Mouse (Mus musculus) MEL-GATA-1-ER (cell line): ENCODE measurements around the gene Lrrc55.
"Not testable (repeated sequence)": the region's sequence is repeated elsewhere in the genome, so short reads cannot be mapped to it uniquely, and the experiment has no call there.

Experiments
- DNase-seq: peaks from one replicate; pipeline ENCODE4 v3.0.0-alpha.2; 2012; ENCODE audit warnings: low read depth; ENCODE audit errors: extremely low read depth

Lrrc55 gene

DNA sequence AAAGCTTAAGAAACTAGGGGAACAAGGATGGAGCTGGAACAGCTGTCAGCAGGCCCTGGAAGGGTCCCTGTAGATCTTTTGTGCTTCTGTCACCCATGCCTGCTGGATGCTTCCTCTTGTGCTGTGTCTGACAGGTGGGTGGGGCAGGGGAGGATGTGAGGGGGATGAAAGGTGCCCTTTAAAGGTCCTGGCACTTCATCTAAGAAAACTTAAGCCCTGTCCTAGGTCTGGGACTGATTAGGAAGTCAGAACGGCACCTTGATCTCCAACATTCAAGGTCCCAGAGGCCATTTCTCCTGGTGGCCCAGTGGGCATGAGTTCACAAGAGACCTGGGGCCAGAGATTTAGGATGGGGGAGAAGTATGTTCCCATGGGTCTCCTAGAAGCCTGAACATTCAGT, at the start of gene Lrrc55:
Lrrc55 (minus strand) TSS at position 297 of the 400 bp plus-strand sequence.
- no peak for DNase-seq

DNA sequence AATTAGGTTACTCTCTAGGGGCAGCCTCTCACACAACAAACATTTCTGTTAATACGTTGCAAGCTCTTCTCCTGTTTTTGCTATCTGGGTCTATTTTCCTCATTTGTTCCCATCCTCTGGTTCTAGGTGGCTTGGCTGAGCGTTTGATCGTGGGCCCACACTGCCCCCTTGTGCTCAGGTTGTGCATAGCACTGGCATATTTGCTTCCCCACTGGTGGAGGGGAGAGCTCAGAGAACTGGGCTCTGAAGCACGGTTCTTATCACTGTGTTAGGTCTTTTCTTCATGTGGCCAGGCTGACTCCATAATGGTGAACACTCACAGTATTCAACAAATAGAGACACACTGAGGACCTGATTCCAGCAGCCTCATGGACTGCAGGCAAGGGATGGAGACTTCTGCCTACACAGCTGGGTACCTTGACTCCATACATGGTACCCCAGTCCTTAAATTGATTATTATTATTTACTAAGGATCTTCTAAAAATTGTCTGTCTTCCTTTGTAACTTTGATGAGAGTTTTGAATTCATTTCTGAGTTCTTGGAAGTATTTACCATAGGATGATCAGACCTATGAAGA, 49.6 kb upstream of the Lrrc55 start:
- DNase-seq: peak; percentile 15

DNA sequence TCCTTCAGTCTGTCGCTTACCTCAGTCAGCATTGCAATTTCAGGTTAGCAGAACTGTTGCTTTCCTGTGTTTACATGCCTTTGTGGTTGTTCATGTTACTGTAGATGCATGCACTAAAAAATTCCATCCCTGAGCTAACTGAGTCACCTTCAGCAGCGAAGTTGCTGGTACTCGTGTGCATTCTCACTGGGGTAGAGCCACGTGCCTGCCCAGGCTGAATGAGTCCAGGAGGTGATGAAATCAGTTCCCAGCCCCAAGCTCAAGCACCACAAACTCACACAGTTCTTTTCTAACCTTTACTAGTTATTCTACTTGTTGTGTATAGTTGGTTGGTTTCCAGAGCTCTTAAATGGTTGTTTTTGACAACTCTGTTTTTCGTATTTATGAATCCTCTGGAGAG, 48.7 kb upstream of the Lrrc55 start:
- no peak for DNase-seq

DNA sequence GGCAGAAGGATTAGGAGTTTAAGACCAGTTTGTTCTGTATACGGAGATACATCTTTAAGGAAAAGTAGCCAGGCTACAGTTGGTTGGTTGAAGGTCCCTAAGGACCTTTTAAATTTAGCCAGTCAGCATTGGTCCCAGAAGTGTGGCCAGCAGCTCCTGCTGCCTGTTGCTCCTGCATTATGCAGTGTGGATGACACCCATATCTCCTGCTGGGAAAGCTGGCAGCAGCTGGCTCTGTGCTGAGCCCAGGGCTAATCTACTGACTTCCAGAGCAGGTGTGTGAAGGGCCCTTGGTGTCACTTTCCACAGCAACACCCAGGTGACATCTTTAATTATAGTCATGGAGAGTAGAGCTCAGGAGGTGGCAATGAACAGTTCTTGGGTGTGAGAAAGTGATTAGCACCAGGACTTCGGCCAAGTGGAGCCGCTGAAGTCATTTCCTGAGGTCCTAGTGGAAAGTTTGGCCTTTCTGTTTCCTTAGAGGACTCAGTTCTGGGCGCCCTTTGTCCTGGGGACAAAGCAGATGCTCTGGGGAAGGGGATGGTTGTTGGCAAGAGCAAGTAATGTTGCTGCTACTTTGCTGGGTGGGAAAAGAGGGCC, 41.2 kb upstream of the Lrrc55 start:
- DNase-seq: no peak

DNA sequence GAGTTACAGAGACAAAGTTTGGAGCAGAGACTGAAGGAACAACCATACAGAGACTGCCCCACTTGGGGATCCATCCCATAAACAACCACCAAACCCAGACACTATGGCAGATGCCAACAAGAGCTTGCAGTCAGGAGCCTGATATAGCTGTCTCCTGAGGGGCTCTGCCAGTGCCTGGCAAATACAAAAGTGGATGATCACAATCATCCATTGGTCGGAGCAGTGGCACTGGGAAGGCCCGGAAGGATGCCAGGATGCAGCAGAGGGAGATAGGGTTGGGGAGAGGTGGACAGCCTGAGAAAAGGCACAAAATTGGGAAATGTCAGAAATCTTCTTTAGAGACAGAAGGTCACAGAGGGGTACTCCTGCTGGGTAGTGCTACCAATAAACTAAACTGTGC, 40.2 kb upstream of the Lrrc55 start:
- not testable (repeated sequence) for DNase-seq

DNA sequence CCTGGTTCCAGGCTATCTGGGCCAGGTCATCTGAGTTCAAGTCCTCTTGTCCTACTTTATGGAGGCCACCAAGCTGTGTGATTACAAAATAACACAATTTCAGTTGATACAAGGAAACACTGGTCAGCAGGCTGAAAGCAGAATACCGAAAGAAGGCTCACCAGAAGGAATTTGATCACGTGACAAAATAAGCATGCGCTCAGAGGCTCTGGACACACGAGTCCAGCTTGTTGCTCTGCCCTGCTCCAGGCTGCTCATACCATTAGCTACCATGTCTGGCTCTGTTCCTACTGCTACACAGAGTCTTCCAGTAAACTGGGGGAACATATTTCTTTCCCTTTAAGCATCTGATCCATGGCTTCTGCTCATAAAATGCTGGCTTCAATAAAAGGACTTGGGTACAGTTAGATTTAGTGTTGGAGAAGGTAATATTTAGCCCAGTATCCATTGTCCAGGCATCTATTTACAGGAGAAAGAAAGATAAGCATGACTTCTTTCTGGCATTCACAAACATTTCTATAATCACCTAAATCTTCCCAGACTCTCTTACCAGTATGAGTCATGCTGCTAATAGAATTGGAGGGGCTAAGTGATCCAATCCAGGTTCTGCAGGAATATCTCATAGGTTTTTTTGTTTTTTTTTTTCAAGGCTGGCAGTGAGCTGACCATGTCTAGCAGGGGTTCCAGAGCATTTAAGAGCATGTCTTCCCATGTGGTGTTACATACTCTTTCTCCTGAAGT, 33.9 kb upstream of the Lrrc55 start:
- no peak for DNase-seq

DNA sequence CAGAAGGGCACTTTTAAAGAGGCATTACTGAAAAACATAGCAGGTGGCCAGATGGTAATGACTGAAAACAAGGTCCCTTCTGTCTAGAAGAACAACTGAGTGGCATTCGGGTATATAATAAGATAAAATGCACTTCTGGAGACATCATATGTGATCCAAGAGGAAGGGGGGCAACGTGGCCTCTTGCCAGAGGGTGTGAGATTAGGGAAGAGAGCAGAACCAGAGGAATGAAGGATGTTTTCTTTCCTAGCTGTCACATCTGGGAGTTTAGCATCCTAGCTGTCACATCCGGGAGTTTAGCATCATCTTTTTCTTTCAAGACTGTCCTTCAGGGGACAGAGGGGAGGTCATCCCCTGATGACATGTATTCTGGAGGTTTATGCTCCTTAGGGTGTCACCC, 32.6 kb upstream of the Lrrc55 start:
- no peak for DNase-seq

DNA sequence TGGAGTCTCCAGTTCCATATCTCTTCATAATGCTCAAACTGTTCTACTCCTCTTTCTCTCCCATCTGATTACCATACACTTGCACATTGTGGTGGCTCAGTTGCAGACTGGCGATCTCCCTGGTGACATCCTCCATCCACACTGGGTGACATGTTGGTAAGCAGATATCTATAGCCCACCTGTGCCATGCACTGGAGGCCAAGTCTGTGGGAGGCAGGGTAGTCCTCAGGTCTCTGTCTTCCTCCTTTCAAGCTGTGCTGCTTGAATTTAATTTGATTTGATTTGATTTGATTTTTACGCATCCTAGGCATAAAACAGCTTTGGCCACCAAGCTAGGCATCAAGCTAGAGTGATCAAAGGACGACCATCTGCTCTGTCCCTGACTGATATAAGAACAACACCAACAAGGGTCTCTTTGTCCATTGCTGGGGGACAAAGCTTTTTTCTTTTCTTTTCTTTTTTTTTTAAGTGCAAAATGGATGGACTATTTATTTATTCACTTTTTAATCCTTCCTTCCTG, 30.9 kb upstream of the Lrrc55 start:
- DNase-seq: no peak

DNA sequence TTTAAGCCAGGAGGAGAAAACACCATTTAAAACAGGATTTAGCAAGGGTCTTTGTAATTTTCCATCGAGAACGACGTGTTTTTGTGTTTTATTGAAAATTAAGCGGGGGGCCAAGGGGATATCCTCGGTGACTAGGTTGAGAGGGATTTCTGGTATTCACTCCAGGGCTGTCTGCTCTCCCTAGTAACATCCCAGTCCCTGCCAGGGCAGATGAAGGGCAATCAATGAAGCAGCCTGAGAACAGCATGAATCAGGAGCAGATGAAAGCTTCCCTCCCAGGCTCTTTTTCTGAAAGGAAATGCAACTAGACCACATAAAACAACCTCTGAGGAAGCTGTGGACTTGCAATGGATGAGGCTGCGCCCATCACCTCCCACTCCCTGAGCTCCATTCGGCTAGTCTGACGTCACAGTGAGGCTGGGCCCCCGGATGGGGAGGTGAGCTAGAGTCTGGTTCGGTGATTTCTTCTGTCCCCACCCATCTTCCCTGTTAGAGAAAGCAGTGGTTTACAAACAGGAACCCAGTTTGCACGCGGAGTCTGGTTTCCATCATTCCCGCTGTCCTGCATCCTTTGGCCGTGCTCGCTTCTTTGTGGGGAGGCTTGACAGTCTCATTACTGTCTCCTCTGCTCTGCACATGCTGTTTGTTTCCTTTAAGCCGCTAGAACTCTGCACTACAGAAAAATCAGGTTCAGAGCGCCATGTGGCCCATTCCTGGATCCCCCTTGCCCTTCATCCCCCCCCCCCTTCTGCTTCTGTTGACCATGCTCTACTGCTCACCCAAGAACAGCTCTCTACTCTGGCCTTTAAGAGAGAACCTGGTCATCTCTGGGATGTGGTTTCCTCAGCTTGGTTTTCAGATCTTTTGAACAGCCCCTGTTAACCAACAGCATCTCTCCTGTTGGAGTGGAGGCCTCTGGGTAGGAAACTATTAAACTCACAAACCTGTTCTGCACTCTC, 27.5 kb upstream of the Lrrc55 start:
- DNase-seq: no peak

DNA sequence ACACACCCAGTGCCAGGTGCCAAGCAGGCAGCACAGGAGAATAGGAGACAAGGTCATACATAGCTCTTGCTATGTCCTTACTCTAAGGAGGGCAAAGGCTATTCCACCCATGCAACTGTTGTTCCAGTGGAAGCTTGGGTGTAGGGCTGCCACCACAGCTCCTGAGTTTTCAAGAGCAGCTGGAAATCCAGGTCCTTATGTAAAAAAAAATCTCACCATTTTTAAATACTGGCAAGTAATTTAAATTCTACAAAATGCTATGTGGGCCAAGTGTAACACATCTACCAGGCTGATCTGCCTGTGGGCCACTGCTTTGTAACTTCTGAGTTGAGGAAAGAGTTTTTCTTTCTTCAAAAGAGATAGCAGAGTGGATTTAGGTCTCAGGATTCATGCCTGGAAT, 19.6 kb upstream of the Lrrc55 start:
- DNase-seq: no peak

DNA sequence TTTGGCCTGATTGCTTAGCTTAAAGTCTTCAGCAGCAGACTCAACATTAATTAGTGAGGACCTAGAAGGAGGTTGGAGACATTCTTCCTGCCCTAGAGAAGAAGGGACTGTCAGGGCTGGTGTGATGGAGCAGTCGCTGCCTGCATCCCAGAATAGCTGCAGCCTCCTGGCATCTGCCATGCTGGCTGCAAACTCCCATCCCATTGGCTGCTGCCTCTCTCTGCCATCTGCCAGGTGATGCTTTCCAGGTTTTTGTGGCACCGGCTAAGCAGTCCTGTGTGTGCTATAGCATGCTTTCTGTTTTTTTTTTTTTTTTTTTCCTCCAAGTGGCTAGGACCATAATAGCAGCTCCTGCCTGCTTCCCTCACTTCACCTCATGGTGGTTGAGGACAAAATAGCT, 16.7 kb upstream of the Lrrc55 start:
- DNase-seq: no peak

DNA sequence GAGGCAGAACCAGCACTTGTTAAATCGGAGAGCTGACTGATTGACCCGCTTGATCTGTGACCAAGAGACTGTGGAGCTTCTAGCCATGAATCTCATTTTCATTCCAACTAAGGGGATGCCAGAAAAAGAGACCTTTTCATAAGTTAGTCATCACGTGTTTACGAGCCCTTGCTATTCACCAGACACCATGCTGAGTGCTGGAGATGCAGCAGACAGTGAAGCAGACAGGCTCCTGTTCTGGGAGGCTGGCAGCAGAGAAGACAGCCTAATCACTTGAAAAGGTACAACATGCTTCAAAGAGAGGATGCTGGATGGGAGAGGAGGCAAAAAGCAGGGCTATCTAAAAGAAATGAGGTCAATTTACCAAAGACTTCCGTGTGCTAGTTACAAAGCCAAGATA, 12.3 kb upstream of the Lrrc55 start:
- DNase-seq: no peak

DNA sequence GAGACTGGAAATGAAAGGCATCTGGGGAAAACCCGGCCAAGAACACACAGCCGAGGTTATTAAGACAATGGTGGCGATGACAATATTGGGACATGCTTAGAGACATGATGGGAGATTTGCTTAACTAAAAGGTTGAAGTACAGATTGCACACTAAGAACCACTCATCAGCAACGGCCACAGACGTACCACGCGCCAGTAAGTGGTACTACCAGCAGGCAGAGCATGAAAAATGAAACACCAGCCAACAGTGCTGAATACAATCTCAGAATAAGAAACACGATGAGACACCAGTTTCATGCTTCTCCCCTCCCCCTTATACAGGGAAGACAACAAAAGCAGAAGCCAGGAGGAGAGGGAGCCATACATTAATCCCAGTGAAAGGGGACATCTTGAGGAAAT, 8.2 kb upstream of the Lrrc55 start:
- DNase-seq: no peak

DNA sequence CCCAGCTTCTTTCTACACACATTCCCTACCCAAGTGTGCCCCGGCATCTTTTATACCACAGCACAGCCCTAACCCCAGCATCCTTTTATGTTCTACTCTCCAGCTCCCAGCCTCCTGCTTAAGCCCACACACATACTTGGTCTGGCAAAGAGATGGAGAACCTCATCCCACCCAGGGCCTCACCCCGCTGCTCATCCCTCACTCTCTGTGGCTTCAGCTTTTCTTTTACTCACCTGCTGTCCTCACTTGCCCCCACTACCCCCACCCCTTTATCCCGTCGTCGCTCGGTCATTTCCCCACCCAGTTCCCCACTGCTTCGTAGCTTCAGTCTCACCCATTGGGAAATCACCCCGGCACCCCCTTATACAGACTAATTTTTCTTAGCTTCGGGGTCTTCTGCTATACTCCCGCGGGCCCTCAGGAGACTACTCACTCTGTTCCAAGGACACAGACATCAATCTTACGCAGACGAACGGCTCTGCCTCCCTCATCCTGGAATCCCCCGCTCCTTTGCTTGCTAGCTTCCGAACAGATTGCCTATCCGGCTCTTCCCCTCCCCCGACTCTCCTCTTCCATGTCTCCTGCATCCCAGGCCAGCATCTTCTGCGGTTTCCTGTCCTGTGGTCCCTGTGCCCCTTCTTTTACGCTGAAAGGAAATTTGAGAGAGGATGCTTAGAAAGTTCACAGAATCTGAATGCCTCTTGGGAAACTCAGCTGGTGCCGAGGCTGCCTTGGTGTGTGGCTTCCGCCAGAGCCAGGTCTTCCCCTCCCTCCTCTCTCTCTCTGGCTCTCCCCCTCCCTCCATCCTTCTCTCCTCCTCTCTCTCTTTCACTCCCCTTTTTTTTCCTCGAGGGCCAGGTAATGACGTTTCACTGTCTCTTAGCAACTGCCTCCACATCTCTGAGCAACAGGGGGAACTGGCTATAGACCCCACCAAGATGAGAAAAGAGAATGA, 1.3 kb upstream of the Lrrc55 start:
- no peak for DNase-seq

DNA sequence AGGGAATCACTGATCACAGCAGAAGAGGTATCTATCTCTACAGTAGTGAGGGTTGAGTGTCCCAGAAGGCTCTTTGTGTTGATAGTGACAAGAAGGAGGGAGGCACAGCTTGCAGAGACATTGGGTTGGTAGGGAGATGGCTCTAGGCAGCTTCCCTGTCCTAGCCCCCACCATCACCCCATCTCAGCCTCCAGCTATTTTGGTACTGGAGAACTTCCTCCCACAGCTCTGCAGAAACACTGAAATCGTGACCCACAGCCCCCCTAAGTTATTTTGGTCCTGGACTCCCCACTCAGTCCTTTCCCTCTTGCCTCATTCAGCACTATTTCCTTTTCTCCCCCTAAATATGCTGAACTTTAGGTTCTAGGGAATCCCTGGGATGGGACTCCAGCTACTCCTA, 2.4 kb downstream of the Lrrc55 start:
- no peak for DNase-seq

DNA sequence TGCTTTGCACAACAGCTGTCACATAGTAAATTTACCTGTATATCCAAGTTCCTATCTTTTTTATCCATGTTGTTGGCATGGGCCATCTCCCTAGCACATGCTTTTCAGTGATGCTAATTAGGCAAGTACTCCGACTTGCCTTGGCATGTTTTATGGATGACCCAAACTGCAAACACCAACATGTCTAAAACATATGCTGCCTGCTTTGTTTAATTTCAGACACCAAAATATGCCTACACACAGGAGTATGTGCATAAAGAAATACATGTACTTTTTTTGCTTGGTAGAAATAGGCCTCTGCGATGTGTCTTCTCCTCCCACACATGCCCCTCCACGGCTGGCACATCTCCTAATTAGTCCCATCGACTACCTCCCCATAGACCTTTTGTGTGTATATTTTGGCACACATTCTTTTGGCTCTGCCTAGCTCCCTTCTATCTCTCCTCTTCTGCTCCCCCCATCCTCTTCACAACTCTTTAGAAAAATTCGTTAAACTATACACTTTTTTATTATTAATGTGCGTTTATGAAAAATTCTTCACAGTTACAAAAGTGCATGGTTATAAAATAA, 9.3 kb downstream of the Lrrc55 start:
- DNase-seq: no peak

DNA sequence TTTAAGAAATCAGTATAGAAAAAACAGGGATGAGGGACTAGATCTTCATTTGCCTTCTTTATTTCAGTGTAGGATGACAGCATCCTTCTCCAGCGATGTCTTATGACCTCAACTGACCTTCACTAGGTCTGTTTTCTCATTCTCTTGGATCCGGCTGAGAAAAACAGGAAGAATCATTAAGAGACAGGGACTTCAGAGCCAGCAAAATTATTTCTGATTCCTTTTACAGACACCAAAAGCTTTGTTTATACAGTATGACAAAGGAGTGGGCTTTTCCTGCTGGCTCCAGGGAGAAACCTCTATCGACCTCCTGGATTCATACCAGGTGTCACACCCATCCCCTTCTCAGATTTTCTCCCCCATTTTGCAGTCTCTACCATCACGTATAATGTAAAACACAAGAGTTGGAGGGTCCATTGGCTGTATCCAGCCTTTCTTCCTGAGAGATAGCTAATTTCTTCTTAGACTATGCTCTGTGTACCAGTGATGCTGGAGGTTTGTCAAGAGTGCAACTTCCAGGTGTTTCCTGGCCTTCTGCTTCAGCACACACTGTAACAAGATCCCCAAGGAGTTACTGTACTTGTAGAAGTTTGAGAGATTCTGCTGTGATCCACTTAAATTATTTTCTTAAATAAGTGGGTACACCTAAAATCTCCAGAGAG, 18.7 kb downstream of the Lrrc55 start:
- no peak for DNase-seq

DNA sequence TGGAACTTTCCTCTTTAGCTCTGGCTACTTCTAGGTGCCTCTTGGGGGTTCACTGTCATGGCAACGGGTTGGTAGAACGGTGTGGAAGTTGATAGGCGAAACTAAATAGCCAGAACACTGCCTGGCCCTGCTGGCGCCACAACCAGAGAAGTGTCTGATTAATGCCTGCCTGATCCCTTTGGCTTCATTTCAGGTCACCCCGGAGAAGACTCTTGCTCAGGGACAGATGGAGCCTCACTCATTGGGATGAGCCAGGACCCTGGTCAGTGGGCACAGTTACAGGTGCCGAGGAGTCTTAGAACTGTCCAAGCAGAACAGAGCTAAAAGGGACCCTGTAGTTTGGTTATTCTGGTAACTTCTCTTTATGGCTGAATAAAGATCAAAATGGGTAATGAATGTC, 23.5 kb downstream of the Lrrc55 start:
- DNase-seq: no peak

DNA sequence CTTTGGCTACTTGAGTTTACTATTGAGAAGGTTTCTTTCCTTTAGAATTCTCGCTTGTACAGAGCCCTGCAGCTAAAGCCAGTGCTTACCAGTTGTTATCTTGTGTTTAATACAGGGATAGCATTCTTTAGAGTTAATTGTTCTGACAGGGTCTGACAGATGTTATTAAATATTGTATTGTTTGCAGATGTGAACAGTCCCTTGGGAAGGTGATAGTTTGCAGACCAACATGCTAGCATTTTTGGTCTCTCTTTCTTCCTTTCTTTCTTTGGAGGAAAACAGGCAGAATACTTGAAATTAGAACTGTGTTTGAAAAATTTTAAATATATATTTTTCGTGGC, 24.3 kb downstream of the Lrrc55 start:
- DNase-seq: no peak
